Mouse (Mus musculus) kidney, adult 2 months (tissue): ENCODE measurements around the gene Slc25a17. TPM values are rescaled to one million over a fixed set of nuclear protein-coding genes. Genes with fewer than 3 reads are reported as not detected.

ENCODE experiments used
- DNase-seq: peaks from one replicate; pipeline ENCODE4 v3.0.0; 2021
- H3K27ac ChIP-seq: fragments of 200-500 bp; 2 replicates; pipeline ENCODE4 v1.5.1; 2012; ENCODE audit warnings: low read depth, low read length, control low read depth, inconsistent platforms; ENCODE audit not compliant: insufficient read depth
- H3K27me3 ChIP-seq: fragments of 200-500 bp; replicated peaks from 2 replicates; pipeline ENCODE4 v1.6.1; 2012; ENCODE audit warnings: mild to moderate bottlenecking, moderate library complexity, low read length, inconsistent platforms; ENCODE audit not compliant: control insufficient read depth, insufficient read depth
- H3K36me3 ChIP-seq: fragments of 200-500 bp; 2 replicates; pipeline ENCODE4 v1.6.1; 2012; ENCODE audit warnings: mild to moderate bottlenecking, moderate library complexity, low read length, inconsistent platforms; ENCODE audit not compliant: control insufficient read depth, insufficient read depth
- H3K4me1 ChIP-seq: fragments of 200-500 bp; 2 replicates; pipeline ENCODE4 v1.6.1; 2011; ENCODE audit warnings: low read length; ENCODE audit not compliant: control insufficient read depth, insufficient read depth
- H3K4me3 ChIP-seq: fragments of 200-500 bp; 2 replicates; pipeline ENCODE4 v1.5.1; 2011; ENCODE audit warnings: mild to moderate bottlenecking, low read depth, low read length, control low read depth; ENCODE audit not compliant: insufficient read depth
- CTCF ChIP-seq: fragments of 200-500 bp; conservative IDR thresholded peaks from 2 replicates; pipeline ENCODE4 v1.5.1; 2011; ENCODE audit warnings: low read depth, mild to moderate bottlenecking, control low read depth, low read length, moderate library complexity, mixed read lengths; ENCODE audit not compliant: insufficient read depth, insufficient read length
- POLR2A ChIP-seq: fragments of 200-500 bp; IDR thresholded peaks from one replicate; pipeline ENCODE4 v1.6.1; 2011; ENCODE audit warnings: low read depth, low read length, control low read depth
- WGBS: fragments of 180-500 bp; shearing (Covaris S2); methylation state at CpG from one replicate; pipeline ENCODE4 v1.1.7; 2018; 5-methylcytosine and 5-hydroxymethylcytosine counted together
- polyA plus RNA-seq: library from polyadenylated mRNA; depleted of rRNA; stranded (reverse); fragments of >200 nt; gene quantifications from 2 replicates; pipeline ENCODE4 v1.2.3, GENCODE M21; 2012; rRNA removed

Gene Slc25a17
- polyA plus RNA-seq, 1 experiment: 78.3 TPM

DNA sequence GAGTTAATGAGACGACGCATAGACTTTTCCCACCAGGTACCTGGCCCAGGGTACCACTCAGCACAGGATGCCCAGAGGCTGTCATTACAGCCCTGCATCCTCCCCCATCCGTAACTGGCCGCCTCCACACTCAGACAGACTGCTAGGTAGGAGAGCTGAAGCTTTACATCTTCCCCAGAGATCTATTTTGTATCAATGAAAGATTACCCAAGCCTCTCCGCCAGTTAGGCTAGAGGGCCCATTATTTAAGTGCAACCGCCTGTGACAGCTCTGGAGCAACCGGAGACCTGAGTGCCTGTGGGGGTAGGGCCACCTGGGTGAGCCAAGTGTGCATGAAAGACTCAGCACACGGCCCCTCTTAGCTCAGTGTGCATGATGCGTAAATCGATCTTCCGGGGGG is 82.7 kb downstream of the Slc25a17 start:
- Histone ChIP-seq H3K27me3 (no peaks in the 10 kb centered on the region), H3K27ac (no peak overlapping the region), H3K36me3 (no peaks in the 10 kb centered on the region), H3K4me3 (no peak overlapping the region), H3K4me1 (no peaks in the 10 kb centered on the region)
- WGBS: 39% methylated on average over 11 of the region's 11 CpGs
- TF ChIP-seq POLR2A: no peak
- TF ChIP-seq CTCF: no peak
- no peak for DNase-seq

DNA sequence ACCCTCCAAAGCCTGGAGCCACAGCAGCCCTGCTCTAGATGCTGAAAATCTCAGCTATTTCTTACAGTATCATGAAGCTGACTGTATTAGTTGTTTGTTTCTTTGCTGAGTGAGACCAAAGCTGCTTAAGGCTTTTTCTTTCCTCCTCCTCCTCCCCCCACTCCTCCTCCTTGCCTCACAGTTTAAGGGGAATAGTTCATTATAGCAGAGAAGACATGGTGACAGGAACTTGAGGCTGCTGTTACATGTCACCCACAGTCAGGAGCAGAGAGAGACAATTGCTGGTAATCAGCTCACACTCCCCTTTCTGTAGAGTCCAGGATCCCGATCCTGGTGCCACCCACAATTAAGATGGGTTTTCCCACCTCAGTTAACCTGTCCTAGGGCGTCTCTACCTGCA is 87.3 kb downstream of the Slc25a17 start:
- 85% methylated on average over 2 of the region's 2 CpGs for WGBS
- TF ChIP-seq CTCF (no peak), POLR2A (no peak)
- H3K27me3 ChIP-seq: no peaks in the 10 kb centered on the region

DNA sequence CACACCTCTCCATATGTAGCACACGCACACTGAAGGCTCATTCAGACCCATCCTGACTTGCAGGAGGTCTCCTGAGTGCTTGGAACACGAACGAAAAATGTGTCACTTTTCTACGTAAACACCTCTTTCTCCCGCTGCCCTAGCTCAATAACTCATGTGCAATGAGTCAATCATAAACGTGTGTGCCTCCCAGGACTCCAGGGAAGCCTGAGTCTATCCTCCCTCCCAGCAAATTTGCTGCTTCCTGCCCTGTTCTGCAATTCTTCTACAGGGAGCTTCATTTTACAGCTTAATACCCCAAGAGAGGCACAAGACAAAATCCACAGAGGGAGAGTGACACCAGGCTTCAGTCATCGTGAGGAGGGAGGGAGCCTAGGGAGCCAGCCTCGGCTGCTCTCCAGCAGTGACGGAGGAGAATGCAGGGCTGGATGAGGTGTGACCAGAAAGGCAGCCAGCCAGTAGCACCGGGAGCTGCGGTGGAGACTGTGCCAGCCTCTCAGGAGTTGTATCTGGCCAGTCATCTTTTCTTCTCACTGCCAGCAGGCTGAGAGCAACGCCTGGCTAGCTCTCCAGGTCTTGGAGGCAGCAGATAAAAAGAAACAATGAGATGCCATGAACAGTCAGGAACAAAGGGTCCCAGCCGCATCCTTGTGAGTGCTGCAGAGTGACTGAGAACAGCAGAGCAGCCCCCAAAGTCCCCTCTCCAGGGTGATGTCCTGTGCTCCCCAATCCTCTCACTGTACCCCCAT is 88.1 kb downstream of the Slc25a17 start:
- 19% methylated on average over 13 of the region's 13 CpGs for WGBS

More for the DNA sequence above, 87.3 kb downstream of the Slc25a17 start:
- Histone ChIP-seq H3K36me3 (no peaks in the 10 kb centered on the region), H3K27ac (no peak overlapping the region), H3K4me1 (peaks cover 2% of the 10 kb centered on the region; the same call in 1 of the 2 replicates), H3K4me3 (no peak overlapping the region)
- no peak for DNase-seq

More for the DNA sequence above, 88.1 kb downstream of the Slc25a17 start:
- H3K27ac ChIP-seq: no peak overlapping the region
- TF ChIP-seq POLR2A (no peak), CTCF (no peak)
- no peaks in the 10 kb centered on the region for H3K27me3 ChIP-seq
- H3K4me1 ChIP-seq: peaks cover 2% of the 10 kb centered on the region; the same call in 1 of the 2 replicates
- peak; percentile 76 for DNase-seq
- H3K36me3 ChIP-seq: no peaks in the 10 kb centered on the region
- H3K4me3 ChIP-seq: no peak overlapping the region

Other genes with a start within 250 kb of the Slc25a17 start
- 15.1 and 16.0 TPM in 2 replicates for gene Mrtfa, start 170.1 kb downstream of the Slc25a17 start, polyA plus RNA-seq
- gene Mchr1, start 125.3 kb downstream of the Slc25a17 start, polyA plus RNA-seq: 2.1 and 2.3 TPM in 2 replicates
- 40.7 and 46.3 TPM in 2 replicates for gene St13, start 39.3 kb upstream of the Slc25a17 start, polyA plus RNA-seq
- 9.6 and 10.7 TPM in 2 replicates for gene Xpnpep3, start 39.3 kb upstream of the Slc25a17 start, polyA plus RNA-seq
- gene Dnajb7, start 47.5 kb upstream of the Slc25a17 start, polyA plus RNA-seq: 0.06 TPM in 1 of 2 replicates, not detected in the other
- 76.3 and 118 TPM in 2 replicates for gene Rbx1, start 105.5 kb upstream of the Slc25a17 start, polyA plus RNA-seq
- gene Ep300, start 224.5 kb upstream of the Slc25a17 start, polyA plus RNA-seq: 20.3 and 24.4 TPM in 2 replicates